Comparison of ENCODE assay signal across 12 mouse cellular contexts in the genomic region with DNA sequence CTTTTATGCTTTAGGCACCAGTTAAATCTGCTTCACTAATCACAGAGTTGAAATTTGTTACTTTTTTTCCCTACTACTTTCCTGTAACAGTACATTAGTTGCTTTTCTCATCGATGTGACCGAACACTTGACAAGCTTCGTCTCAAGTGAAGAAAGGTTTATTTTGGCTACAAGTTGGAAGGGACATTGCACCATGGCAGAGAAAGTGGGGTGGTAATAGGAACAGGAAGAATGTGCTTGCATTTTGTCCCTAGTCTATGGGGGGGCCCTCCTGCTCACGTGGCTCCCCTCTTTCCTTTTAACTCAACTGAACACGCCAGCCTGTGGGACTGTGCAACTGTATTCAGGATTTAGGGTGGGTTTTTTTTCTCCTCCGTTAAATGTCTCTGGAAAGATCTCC. TPM values are rescaled to one million over a fixed set of nuclear protein-coding genes. Genes with fewer than 3 reads are reported as not detected.
DNase-seq lines count a peak whose midpoint lies in the region; ATAC-seq lines count a peak whose summit lies in the region.
"Had no signal": no experiment of that assay in that cellular context is flagged by ENCODE, and none has a peak within 500 bp of the region (broad histone marks: within the 10 kb centered on the region; RNA-seq: fewer than 3 reads in every experiment).

No protein-coding gene starts in this region.

- peaks cover 45% of the 10 kb centered on the region for H3K4me1 ChIP-seq in kidney, embryonic 15.5 days
- H3K4me1 ChIP-seq in embryonic facial prominence, embryonic 10.5 days, result peaks cover 69% of the 10 kb centered on the region
- H3K4me1 ChIP-seq in forebrain, embryonic 15.5 days, result peaks cover 44% of the 10 kb centered on the region
- H3K4me1 ChIP-seq in limb, embryonic 13.5 days, result peaks cover 71% of the 10 kb centered on the region

- no peaks in the 10 kb centered on the region for H3K27me3 ChIP-seq in kidney, embryonic 15.5 days
- no peaks in the 10 kb centered on the region for H3K27me3 ChIP-seq in embryonic facial prominence, embryonic 10.5 days (replicated peaks; ENCODE audit: low read depth, poor library complexity, severe bottlenecking)
- H3K27me3 ChIP-seq in forebrain, embryonic 15.5 days, result no peaks in the 10 kb centered on the region
- no peaks in the 10 kb centered on the region for H3K27me3 ChIP-seq in limb, embryonic 13.5 days
- H3K27me3 ChIP-seq: heart, embryonic 12.5 days had no signal

- no peaks in the 10 kb centered on the region for H3K9me3 ChIP-seq in kidney, embryonic 15.5 days (replicated peaks)
- no peaks in the 10 kb centered on the region for H3K9me3 ChIP-seq in embryonic facial prominence, embryonic 10.5 days
- H3K9me3 ChIP-seq in forebrain, embryonic 15.5 days, result no peaks in the 10 kb centered on the region
- H3K9me3 ChIP-seq in limb, embryonic 13.5 days, result no peaks in the 10 kb centered on the region
- H3K9me3 ChIP-seq: heart, embryonic 12.5 days had no signal

- H3K9ac ChIP-seq in kidney, embryonic 15.5 days, result no peak overlapping the region
- no peak overlapping the region for H3K9ac ChIP-seq in forebrain, embryonic 15.5 days (replicated peaks)
- no peak overlapping the region for H3K9ac ChIP-seq in limb, embryonic 13.5 days

- H3K4me3 ChIP-seq in kidney, embryonic 15.5 days (replicated peaks), result no peak overlapping the region
- no peak overlapping the region for H3K4me3 ChIP-seq in embryonic facial prominence, embryonic 10.5 days
- no peak overlapping the region for H3K4me3 ChIP-seq in forebrain, embryonic 15.5 days
- H3K4me3 ChIP-seq in limb, embryonic 13.5 days, result no peak overlapping the region

- H3K27ac ChIP-seq in kidney, embryonic 15.5 days, result peak overlapping the region; percentile 76
- peak overlapping the region; percentile 87 for H3K27ac ChIP-seq in embryonic facial prominence, embryonic 10.5 days (replicated peaks)
- H3K27ac ChIP-seq in forebrain, embryonic 15.5 days (replicated peaks), result peak overlapping the region; percentile 91
- H3K27ac ChIP-seq in limb, embryonic 13.5 days, result peak overlapping the region; percentile 85

- 33% methylated on average over 6 of the region's 6 CpGs for WGBS in kidney, embryonic 15.5 days
- 57% methylated on average over 6 of the region's 6 CpGs for WGBS in embryonic facial prominence, embryonic 10.5 days
- WGBS in forebrain, embryonic 15.5 days, result 35% methylated on average over 6 of the region's 6 CpGs
- 45% methylated on average over 6 of the region's 6 CpGs for WGBS in limb, embryonic 13.5 days

- no peak for DNase-seq in kidney, adult 11 months
- DNase-seq in embryonic facial prominence, embryonic 10.5 days (ENCODE audit: low spot score), result no peak
- DNase-seq in urinary bladder, postnatal 36 days (ENCODE audit: low spot score in 2 of 2), result no peak
- DNase-seq in testis, postnatal 10 days (ENCODE audit: low spot score), result no peak

- ATAC-seq in kidney, embryonic 15.5 days (replicated peaks; ENCODE audit: low FRiP score), result no peak
- no peak for ATAC-seq in forebrain, embryonic 15.5 days (replicated peaks)
- ATAC-seq in limb, embryonic 13.5 days (ENCODE audit: low FRiP score, low read depth), result no peak
- no peak for ATAC-seq in monocyte, adult 5-6 weeks (replicated peaks; ENCODE audit: insufficient number of reproducible peaks, low FRiP score, low TSS enrichment, poor library complexity, severe bottlenecking)

- H3K36me3 ChIP-seq in kidney, embryonic 15.5 days, result no peaks in the 10 kb centered on the region
- no peaks in the 10 kb centered on the region for H3K36me3 ChIP-seq in embryonic facial prominence, embryonic 10.5 days (replicated peaks)
- H3K36me3 ChIP-seq in forebrain, embryonic 15.5 days, result no peaks in the 10 kb centered on the region
- no peaks in the 10 kb centered on the region for H3K36me3 ChIP-seq in limb, embryonic 13.5 days
- H3K36me3 ChIP-seq: heart, embryonic 12.5 days had no signal

- H3K4me2 ChIP-seq in kidney, embryonic 15.5 days, result peak overlapping the region; percentile 45
- H3K4me2 ChIP-seq in forebrain, embryonic 15.5 days (replicated peaks), result no peak overlapping the region
- H3K4me2 ChIP-seq in limb, embryonic 13.5 days (replicated peaks), result peak overlapping the region; percentile 48; the same call in 1 of the 2 replicates

RNA-seq across cellular contexts. Expression of gene Cpa2, which starts 11.2 kb away (rescaled TPM):
- polyA plus RNA-seq in kidney, embryonic 15.5 days (2015; fragmentation: Nextera tagmentation; extraction: Ambion mirVana), result 20.2 and 21.5 TPM in 2 replicates
- 18.9 and 22.0 TPM in 2 replicates for polyA plus RNA-seq in embryonic facial prominence, embryonic 10.5 days (2016; fragmentation: Nextera tagmentation; extraction: Ambion mirVana)
- 4.7 and 5.3 TPM in 2 replicates for polyA plus RNA-seq in forebrain, embryonic 15.5 days (2015; fragmentation: Nextera tagmentation; extraction: Ambion mirVana)
- 10.4 and 11.1 TPM in 2 replicates for polyA plus RNA-seq in limb, embryonic 13.5 days (2015; fragmentation: Nextera tagmentation; extraction: Ambion mirVana)
- not detected in 3 replicates for total RNA-seq in monocyte, adult 5-6 weeks (2017)

RNA-seq across cellular contexts. Expression of gene Cpa4, which starts 15.5 kb away (rescaled TPM):
- 0.18 and 0.37 TPM in 2 replicates for polyA plus RNA-seq in kidney, embryonic 15.5 days (2015; fragmentation: Nextera tagmentation; extraction: Ambion mirVana)
- polyA plus RNA-seq in embryonic facial prominence, embryonic 10.5 days (2016; fragmentation: Nextera tagmentation; extraction: Ambion mirVana), result 0.85 and 1.1 TPM in 2 replicates
- polyA plus RNA-seq in forebrain, embryonic 15.5 days (2015; fragmentation: Nextera tagmentation; extraction: Ambion mirVana), result 1.9 and 2.0 TPM in 2 replicates
- 2.3 and 2.7 TPM in 2 replicates for polyA plus RNA-seq in limb, embryonic 13.5 days (2015; fragmentation: Nextera tagmentation; extraction: Ambion mirVana)
- total RNA-seq in monocyte, adult 5-6 weeks (2017), result not detected in 3 replicates
- polyA plus RNA-seq: large intestine, adult 2 months; testis, adult 2 months had no signal

RNA-seq across cellular contexts. Expression of gene Ssmem1, which starts 43.0 kb away (rescaled TPM):
- polyA plus RNA-seq in kidney, embryonic 15.5 days (2015; fragmentation: Nextera tagmentation; extraction: Ambion mirVana), result not detected in 2 replicates
- polyA plus RNA-seq in embryonic facial prominence, embryonic 10.5 days (2016; fragmentation: Nextera tagmentation; extraction: Ambion mirVana), result 0.19 and 0.40 TPM in 2 replicates
- polyA plus RNA-seq in forebrain, embryonic 15.5 days (2015; fragmentation: Nextera tagmentation; extraction: Ambion mirVana), result 0.14 TPM in 1 of 2 replicates, not detected in the other
- polyA plus RNA-seq in limb, embryonic 13.5 days (2015; fragmentation: Nextera tagmentation; extraction: Ambion mirVana), result 0.22 and 0.34 TPM in 2 replicates
- total RNA-seq in monocyte, adult 5-6 weeks (2017), result not detected in 3 replicates
- polyA plus RNA-seq: large intestine, adult 2 months; liver, embryonic 11.5 days had no signal

RNA-seq across cellular contexts. Expression of gene Tmem209, which starts 43.0 kb away (rescaled TPM):
- polyA plus RNA-seq in kidney, embryonic 15.5 days (2015; fragmentation: Nextera tagmentation; extraction: Ambion mirVana), result 44.5 and 46.6 TPM in 2 replicates
- polyA plus RNA-seq in embryonic facial prominence, embryonic 10.5 days (2016; fragmentation: Nextera tagmentation; extraction: Ambion mirVana), result 41.3 and 45.7 TPM in 2 replicates
- 32.6 and 34.1 TPM in 2 replicates for polyA plus RNA-seq in forebrain, embryonic 15.5 days (2015; fragmentation: Nextera tagmentation; extraction: Ambion mirVana)
- polyA plus RNA-seq in limb, embryonic 13.5 days (2015; fragmentation: Nextera tagmentation; extraction: Ambion mirVana), result 34.7 and 34.9 TPM in 2 replicates
- total RNA-seq in monocyte, adult 5-6 weeks (2017), result 17.6 to 26.6 TPM (median 17.8 TPM) in 3 replicates

RNA-seq across cellular contexts. Expression of gene Cpa5, which starts 58.2 kb away (rescaled TPM):
- polyA plus RNA-seq in kidney, embryonic 15.5 days (2015; fragmentation: Nextera tagmentation; extraction: Ambion mirVana), result 0.40 and 0.66 TPM in 2 replicates
- 0.36 and 0.41 TPM in 2 replicates for polyA plus RNA-seq in embryonic facial prominence, embryonic 10.5 days (2016; fragmentation: Nextera tagmentation; extraction: Ambion mirVana)
- polyA plus RNA-seq in forebrain, embryonic 15.5 days (2015; fragmentation: Nextera tagmentation; extraction: Ambion mirVana), result 0.13 TPM in 1 of 2 replicates, not detected in the other
- polyA plus RNA-seq in limb, embryonic 13.5 days (2015; fragmentation: Nextera tagmentation; extraction: Ambion mirVana), result 0.33 and 0.79 TPM in 2 replicates
- not detected in 3 replicates for total RNA-seq in monocyte, adult 5-6 weeks (2017)
- polyA plus RNA-seq: large intestine, adult 2 months; liver, embryonic 11.5 days had no signal
